Mouse (Mus musculus) G1E (cell line): Measurements from ENCODE around the gene Rpl11. TPM values are rescaled to one million over a fixed set of nuclear protein-coding genes. Genes with fewer than 3 reads are reported as not detected.

Experiments
- ATAC-seq: 2 replicates; pipeline ENCODE4 v1.8.0; 2016; ENCODE audit warnings: mild to moderate bottlenecking; ENCODE audit not compliant: insufficient number of reproducible peaks, poor library complexity, low FRiP score, severe bottlenecking; ENCODE audit errors: extremely low read depth
- DNase-seq: peaks from one replicate; pipeline ENCODE4 v3.0.0; 2012; ENCODE audit warnings: low spot score
- H3K27me3 ChIP-seq: 2 replicates; pipeline ENCODE4 v1.6.1; 2012; ENCODE audit warnings: mild to moderate bottlenecking, low read length, inconsistent platforms; ENCODE audit not compliant: insufficient read depth
- H3K36me3 ChIP-seq: replicated peaks from 2 replicates; pipeline ENCODE3; 2012; ENCODE audit warnings: mild to moderate bottlenecking, inconsistent platforms
- H3K4me1 ChIP-seq: 2 replicates; pipeline ENCODE4 v1.6.1; 2012; ENCODE audit warnings: low read depth, low read length, inconsistent platforms, mixed read lengths; ENCODE audit not compliant: insufficient read depth
- H3K4me3 ChIP-seq: 2 replicates; pipeline ENCODE4 v1.5.1; 2012; ENCODE audit warnings: low read depth, mild to moderate bottlenecking, inconsistent platforms, low read length, moderate library complexity, mixed read lengths
- H3K9me3 ChIP-seq: replicated peaks from 2 replicates; pipeline ENCODE4 v1.6.1; 2012; ENCODE audit warnings: inconsistent platforms
- CTCF ChIP-seq: IDR thresholded peaks from 2 replicates; pipeline ENCODE4 v1.5.1; 2012; ENCODE audit warnings: low read depth, low read length, inconsistent platforms, mixed read lengths
- GATA1 ChIP-seq: IDR thresholded peaks from 2 replicates; pipeline ENCODE4 v1.6.1; 2012; ENCODE audit warnings: borderline replicate concordance, low read length, inconsistent platforms, mixed read lengths
- GATA2 ChIP-seq: IDR thresholded peaks from 2 replicates; pipeline ENCODE4 v1.6.1; 2012; ENCODE audit warnings: low read depth, low read length, inconsistent platforms, borderline replicate concordance
- POLR2AphosphoS5 ChIP-seq: IDR thresholded peaks from 2 replicates; pipeline ENCODE4 v1.6.1; 2012; ENCODE audit warnings: low read depth, low read length, inconsistent platforms; ENCODE audit not compliant: insufficient replicate concordance
- TAL1 ChIP-seq: conservative IDR thresholded peaks from 2 replicates; pipeline ENCODE4 v1.6.1; 2012; ENCODE audit warnings: low read depth, low read length, inconsistent platforms, mixed read lengths
- polyA plus RNA-seq: library from polyadenylated mRNA; stranded (reverse); fragments of >175 nt; gene quantifications from 2 replicates; pipeline ENCODE4 v1.2.3, GENCODE M21; 2012
- total RNA-seq, 2 experiments: library from RNA; stranded (forward) in 1 of 2; stranded (reverse) in 1 of 2; fragments of 200-1000 nt in 1 of 2; fragments of >200 nt in 1 of 2; fragmentation: Nextera tagmentation in 1 of 2; gene quantifications; 2 replicates each; pipeline ENCODE4 v1.2.3; 2014 to 2017

The Rpl11 gene
- total and polyA plus RNA-seq, 3 experiments = 563 to 1,685 (median 1,598) TPM

- no peak for TF ChIP-seq POLR2AphosphoS5
- no peak for TF ChIP-seq GATA2
- TF ChIP-seq GATA1 = no peak
- TF ChIP-seq CTCF = no peak
- no peak for TF ChIP-seq TAL1
- no peak for ATAC-seq
- no peak overlapping the region for H3K4me3 ChIP-seq
- peaks cover 93% of the 10 kb centered on the region for H3K36me3 ChIP-seq
- H3K27me3 ChIP-seq = no peaks in the 10 kb centered on the region
- peaks cover 5% of the 10 kb centered on the region; the same call in 1 of the 2 replicates for H3K4me1 ChIP-seq
- no peak for DNase-seq
- H3K9me3 ChIP-seq = no peaks in the 10 kb centered on the region
Observed at GRCm38 (mm10) chr4:136008782-136009447, 44.3 kb downstream of the Rpl11 start.

- Histone ChIP-seq H3K4me1 (peaks cover 3% of the 10 kb centered on the region; the same call in 1 of the 2 replicates), H3K9me3 (no peaks in the 10 kb centered on the region), H3K27me3 (no peaks in the 10 kb centered on the region), H3K4me3 (no peak overlapping the region), H3K36me3 (peaks cover 95% of the 10 kb centered on the region)
- DNase-seq (no peak), ATAC-seq (no peak)
- TF ChIP-seq GATA2 (no peak), POLR2AphosphoS5 (no peak), CTCF (no peak), GATA1 (no peak), TAL1 (no peak)
Observed at GRCm38 (mm10) chr4:136006821-136007220, 46.4 kb downstream of the Rpl11 start.

DNA sequence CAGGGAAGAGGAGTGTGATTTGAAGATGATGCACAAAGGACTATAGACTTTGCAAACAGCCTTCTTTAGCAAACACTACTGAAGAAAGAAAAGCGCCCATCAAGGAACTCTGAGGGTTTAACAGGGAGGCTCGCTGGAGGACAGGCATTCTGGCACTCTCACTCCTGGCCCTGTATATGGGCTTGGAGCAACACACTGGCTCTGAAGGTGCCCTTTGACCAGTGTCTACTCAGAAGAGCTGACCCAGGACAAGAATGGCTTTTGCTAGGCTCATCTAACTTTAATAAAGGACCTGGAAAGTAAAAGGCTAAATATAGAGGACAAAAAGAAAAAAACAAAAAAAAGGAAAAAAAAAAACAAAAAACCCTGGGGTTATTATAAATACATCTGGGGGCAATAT, 48.3 kb downstream of the Rpl11 start:
- no peak for DNase-seq
- TF ChIP-seq POLR2AphosphoS5 (no peak), CTCF (no peak), TAL1 (no peak)

DNA sequence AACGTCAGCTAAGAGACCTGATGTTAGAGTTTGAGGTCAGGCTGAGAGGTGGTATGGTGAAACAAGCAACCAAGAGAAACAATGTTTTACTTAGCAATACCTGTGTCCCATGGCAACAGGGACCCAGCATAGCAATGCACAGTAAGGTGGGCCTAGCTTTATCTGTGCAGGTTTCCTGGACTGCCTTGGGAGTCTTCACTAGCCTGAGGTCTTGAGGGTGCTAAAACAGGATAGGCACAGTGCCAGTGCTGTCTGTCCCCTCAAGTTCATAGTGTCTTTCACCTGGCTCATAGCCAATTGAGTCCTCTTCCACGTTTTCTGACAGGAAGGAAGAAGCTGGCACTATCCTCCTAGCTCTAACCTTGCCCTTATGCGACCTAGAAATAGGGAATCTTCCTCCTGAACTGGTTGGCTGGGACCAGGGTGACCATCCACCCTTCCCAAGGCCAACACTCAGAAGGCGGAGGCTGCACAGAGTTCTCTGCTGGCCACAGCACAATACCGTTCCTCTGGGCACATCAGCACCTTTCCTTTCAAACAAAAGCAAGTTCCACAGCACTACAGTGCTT, 49.0 kb downstream of the Rpl11 start:
- DNase-seq (no peak), ATAC-seq (no peak)
- peaks cover 77% of the 10 kb centered on the region for H3K36me3 ChIP-seq
- no peak overlapping the region for H3K4me3 ChIP-seq
- TF ChIP-seq TAL1 = no peak
- no peak for TF ChIP-seq GATA2
- no peak for TF ChIP-seq GATA1
- TF ChIP-seq POLR2AphosphoS5 = no peak
- no peak for TF ChIP-seq CTCF
- H3K27me3 ChIP-seq = no peaks in the 10 kb centered on the region
- H3K9me3 ChIP-seq = no peaks in the 10 kb centered on the region
- no peaks in the 10 kb centered on the region for H3K4me1 ChIP-seq

More for the DNA sequence above, 48.3 kb downstream of the Rpl11 start:
- no peak overlapping the region for H3K4me3 ChIP-seq
- H3K4me1 ChIP-seq = no peaks in the 10 kb centered on the region
- ATAC-seq = no peak
- peaks cover 84% of the 10 kb centered on the region for H3K36me3 ChIP-seq
- no peaks in the 10 kb centered on the region for H3K9me3 ChIP-seq
- no peaks in the 10 kb centered on the region for H3K27me3 ChIP-seq

- DNase-seq (no peak), ATAC-seq (no peak)
- no peak for TF ChIP-seq GATA2
- TF ChIP-seq TAL1 = no peak
- no peak for TF ChIP-seq POLR2AphosphoS5
- no peak for TF ChIP-seq CTCF
- TF ChIP-seq GATA1 = no peak
- peaks cover 13% of the 10 kb centered on the region for H3K9me3 ChIP-seq
- H3K27me3 ChIP-seq = no peaks in the 10 kb centered on the region
- no peak overlapping the region for H3K4me3 ChIP-seq
- H3K36me3 ChIP-seq = peaks cover 3% of the 10 kb centered on the region
- peaks cover 7% of the 10 kb centered on the region for H3K4me1 ChIP-seq
Observed at GRCm38 (mm10) chr4:135995118-135995517, 58.1 kb downstream of the Rpl11 start.

DNA sequence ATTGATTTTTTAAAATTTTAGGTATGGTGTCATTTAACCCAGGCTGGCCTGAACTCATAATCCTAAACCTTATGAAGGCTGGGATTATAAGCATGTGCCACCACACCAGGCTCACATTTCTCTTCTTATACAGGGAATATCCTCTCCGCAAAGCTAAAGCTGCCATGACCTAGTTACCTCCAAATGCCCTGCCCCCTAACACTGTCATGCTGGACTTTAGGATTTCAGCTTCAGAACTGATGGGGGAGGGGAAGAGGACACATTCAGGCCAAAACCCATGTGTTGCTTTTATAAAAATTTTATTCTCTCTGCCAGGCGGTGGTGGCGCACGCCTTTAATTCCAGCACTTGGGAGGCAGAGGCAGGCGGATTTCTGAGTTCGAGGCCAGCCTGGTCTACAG, 59.3 kb downstream of the Rpl11 start:
- DNase-seq (no peak), ATAC-seq (no peak)
- Histone ChIP-seq H3K36me3 (peaks cover 3% of the 10 kb centered on the region), H3K9me3 (peaks cover 13% of the 10 kb centered on the region), H3K4me1 (peaks cover 9% of the 10 kb centered on the region), H3K27me3 (no peaks in the 10 kb centered on the region), H3K4me3 (no peak overlapping the region)
- no peak for TF ChIP-seq GATA2
- TF ChIP-seq GATA1 = no peak
- no peak for TF ChIP-seq TAL1
- no peak for TF ChIP-seq CTCF
- no peak for TF ChIP-seq POLR2AphosphoS5
